Mouse (Mus musculus): Measurements from ENCODE around the gene Gstcd.

- TF ChIP-seq ZC3H11A (IDR thresholded peaks at IDR 0.05; ENCODE audit: borderline replicate concordance, low read depth, low read length) = no peak
- no peak for TF ChIP-seq MAFK (IDR thresholded peaks at IDR 0.05; ENCODE audit: insufficient read depth, low read depth, low read length)
Observed at GRCm38 (mm10) chr3:132945669-132946068, 146.2 kb downstream of the Gstcd start.
